Mouse (Mus musculus): Measurements from ENCODE around the gene Traip.

GRCm38 (mm10) chr9:107986376-107986775 lies 36.4 kb downstream of the Traip start:
- TF ChIP-seq EP300 (IDR thresholded peaks at IDR 0.05; ENCODE audit: low read depth) (no peak), CTCF (IDR thresholded peaks at IDR 0.05; ENCODE audit: low read depth) (peak; percentile 96)
